8 mouse cellular contexts compared by ENCODE assay signal in the genomic region with DNA sequence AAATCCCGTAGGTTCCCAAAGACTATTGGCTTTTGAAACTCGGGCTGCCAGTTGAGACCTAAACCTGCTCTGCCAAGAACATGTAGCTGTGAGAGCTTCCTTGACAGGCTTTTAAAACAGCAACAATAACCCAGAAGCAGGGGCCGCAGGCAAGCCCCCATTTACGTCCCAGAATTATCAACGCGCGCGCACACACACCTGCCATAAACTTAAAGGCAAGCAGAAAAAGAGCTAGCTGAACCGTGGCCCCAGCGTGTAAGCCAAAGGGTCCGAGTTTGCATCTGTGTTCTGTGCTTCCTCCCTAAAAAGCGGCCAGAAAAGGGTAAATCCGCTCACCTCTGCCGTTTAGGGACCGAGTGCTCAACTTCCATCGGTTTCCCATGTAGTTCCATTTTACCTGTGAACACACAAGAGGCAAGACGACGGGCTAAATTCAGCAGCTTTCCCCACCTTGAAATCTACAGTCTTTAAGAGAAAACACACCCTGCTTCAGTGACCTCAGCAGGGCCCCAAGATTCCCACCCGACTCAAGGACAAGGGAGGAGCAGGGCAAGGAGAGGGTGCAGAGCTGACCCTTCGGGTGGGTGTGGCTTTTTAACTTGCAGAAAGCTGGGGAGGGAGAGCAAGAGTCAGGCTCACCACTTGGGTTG. TPM values are rescaled to one million over a fixed set of nuclear protein-coding genes. Genes with fewer than 3 reads are reported as not detected.
DNase-seq lines count a peak whose midpoint lies in the region; ATAC-seq and TF ChIP-seq lines count a peak whose summit lies in the region.

No protein-coding gene starts in this region.

- peaks cover 12% of the 10 kb centered on the region for H3K4me1 ChIP-seq in testis, adult 2 months (ENCODE audit: control insufficient read depth, insufficient read depth, low read length)
- peaks cover 49% of the 10 kb centered on the region for H3K4me1 ChIP-seq in forebrain, embryonic 13.5 days
- H3K4me1 ChIP-seq in limb, embryonic 15.5 days, result peaks cover 46% of the 10 kb centered on the region
- peaks cover 34% of the 10 kb centered on the region for H3K4me1 ChIP-seq in stomach, embryonic 15.5 days
- peaks cover 14% of the 10 kb centered on the region for H3K4me1 ChIP-seq in lung, adult 2 months (ENCODE audit: control insufficient read depth, insufficient read depth, low read length)

- H3K4me2 ChIP-seq in forebrain, embryonic 13.5 days, result peak overlapping the region; percentile 94
- H3K4me2 ChIP-seq in limb, embryonic 15.5 days, result peak overlapping the region; percentile 80
- H3K4me2 ChIP-seq in stomach, embryonic 15.5 days, result peak overlapping the region; percentile 84

- DNase-seq in testis, postnatal 10 days (ENCODE audit: low spot score), result no peak
- DNase-seq in frontal cortex, adult 2 months (ENCODE audit: extremely low spot score in 1 of 2, low spot score in 1 of 2), result no peak
- no peak for DNase-seq in adrenal gland, adult 18-20 months (ENCODE audit: low spot score in 2 of 2)
- DNase-seq in lung, adult 2 months, result no peak

- no peak for TF ChIP-seq CTCF in testis, adult 2 months (IDR thresholded peaks at IDR 0.05; ENCODE audit: control insufficient read depth, insufficient read depth, insufficient replicate concordance, low read depth, low read length)
- TF ChIP-seq CTCF in lung, adult 2 months (IDR thresholded peaks at IDR 0.05; ENCODE audit: insufficient read depth, low read length), result no peak

- under 1% methylated on average over 20 of the region's 20 CpGs for whole genome bisulfite sequencing in forebrain, embryonic 13.5 days
- 2% methylated on average over 20 of the region's 20 CpGs for WGBS in limb, embryonic 15.5 days
- WGBS in stomach, embryonic 15.5 days, result 5% methylated on average over 20 of the region's 20 CpGs
- WGBS in lung, adult 2 months, result 40% methylated on average over 20 of the region's 20 CpGs

- no peak for ATAC-seq in forebrain, embryonic 13.5 days
- no peak for ATAC-seq in limb, embryonic 15.5 days (ENCODE audit: insufficient number of reproducible peaks, low FRiP score, low TSS enrichment, low read depth)
- ATAC-seq in stomach, embryonic 15.5 days (ENCODE audit: insufficient read depth, low FRiP score, low read depth), result no peak

- no peak for TF ChIP-seq POLR2A in testis, adult 2 months (IDR thresholded peaks at IDR 0.05; ENCODE audit: control insufficient read depth, low read depth, low read length)
- TF ChIP-seq POLR2A in lung, adult 2 months (IDR thresholded peaks at IDR 0.05; ENCODE audit: borderline replicate concordance, extremely low read depth, low read depth, low read length), result no peak

- no peaks in the 10 kb centered on the region for H3K27me3 ChIP-seq in testis, adult 2 months (ENCODE audit: control insufficient read depth, insufficient read depth, low read length)
- no peaks in the 10 kb centered on the region for H3K27me3 ChIP-seq in forebrain, embryonic 13.5 days
- no peaks in the 10 kb centered on the region for H3K27me3 ChIP-seq in limb, embryonic 15.5 days
- no peaks in the 10 kb centered on the region for H3K27me3 ChIP-seq in stomach, embryonic 15.5 days (replicated peaks)

- no peak overlapping the region for H3K27ac ChIP-seq in testis, adult 2 months (ENCODE audit: control insufficient read depth, insufficient read depth, low read depth, low read length)
- H3K27ac ChIP-seq in forebrain, embryonic 13.5 days, result peak overlapping the region; percentile 98; the same call in 1 of the 2 replicates
- H3K27ac ChIP-seq in limb, embryonic 15.5 days, result peak overlapping the region; percentile 50
- H3K27ac ChIP-seq in stomach, embryonic 15.5 days, result peak overlapping the region; percentile 100

- peak overlapping the region; percentile 98 for H3K9ac ChIP-seq in forebrain, embryonic 13.5 days
- peak overlapping the region; percentile 85 for H3K9ac ChIP-seq in limb, embryonic 15.5 days
- peak overlapping the region; percentile 90; the same call in 1 of the 2 replicates for H3K9ac ChIP-seq in stomach, embryonic 15.5 days

- H3K9me3 ChIP-seq in forebrain, embryonic 13.5 days (replicated peaks), result no peaks in the 10 kb centered on the region
- H3K9me3 ChIP-seq in limb, embryonic 15.5 days, result no peaks in the 10 kb centered on the region
- no peaks in the 10 kb centered on the region for H3K9me3 ChIP-seq in stomach, embryonic 15.5 days

- H3K4me3 ChIP-seq in testis, adult 2 months (ENCODE audit: control insufficient read depth, low read depth, low read length), result peak overlapping the region; percentile 86
- peak overlapping the region; percentile 95 for H3K4me3 ChIP-seq in forebrain, embryonic 13.5 days
- peak overlapping the region; percentile 88 for H3K4me3 ChIP-seq in limb, embryonic 15.5 days
- peak overlapping the region; percentile 91 for H3K4me3 ChIP-seq in stomach, embryonic 15.5 days (replicated peaks)
- H3K4me3 ChIP-seq in lung, adult 2 months (replicated peaks; ENCODE audit: extremely low read depth, low read depth, low read length), result no peak overlapping the region

- H3K36me3 ChIP-seq in testis, adult 2 months (ENCODE audit: control insufficient read depth, insufficient read depth, low read length), result no peaks in the 10 kb centered on the region
- H3K36me3 ChIP-seq in forebrain, embryonic 13.5 days (ENCODE audit: poor library complexity, severe bottlenecking), result peaks cover 15% of the 10 kb centered on the region; the same call in 1 of the 2 replicates
- 0 out of 2 replicates have a peak, but pooled peaks cover 5% of the 10 kb centered on the region for H3K36me3 ChIP-seq in limb, embryonic 15.5 days
- no peaks in the 10 kb centered on the region for H3K36me3 ChIP-seq in stomach, embryonic 15.5 days

RNA-seq across cellular contexts. Expression of a gene that starts 1.7 kb away (rescaled TPM):
- 68.9 and 76.0 TPM in 2 replicates for polyA plus RNA-seq in testis, adult 2 months (2012; rRNA removed)
- polyA plus RNA-seq in forebrain, embryonic 13.5 days (2015; fragmentation: Nextera tagmentation; extraction: Ambion mirVana), result 55.2 and 56.9 TPM in 2 replicates
- 45.9 and 46.1 TPM in 2 replicates for polyA plus RNA-seq in limb, embryonic 15.5 days (2015; fragmentation: Nextera tagmentation; extraction: Ambion mirVana)
- polyA plus RNA-seq in stomach, embryonic 15.5 days (2015; fragmentation: Nextera tagmentation; extraction: Ambion mirVana), result 64.3 and 72.4 TPM in 2 replicates
- polyA plus RNA-seq in frontal cortex, adult 2 months (2012; rRNA removed), result 0.06 and 0.13 TPM in 2 replicates
- total RNA-seq in adrenal gland, adult 18-20 months (2021), result under 1 TPM in 1 of 2 experiments, not detected in 1; 0.10 TPM
- polyA plus RNA-seq in lung, adult 2 months (2012; rRNA removed), result 0.03 and 0.07 TPM in 2 replicates

RNA-seq across cellular contexts. Expression of a gene that starts 50.8 kb away (rescaled TPM):
- 36.2 and 45.4 TPM in 2 replicates for polyA plus RNA-seq in testis, adult 2 months (2012; rRNA removed)
- polyA plus RNA-seq in forebrain, embryonic 13.5 days (2015; fragmentation: Nextera tagmentation; extraction: Ambion mirVana), result 164 and 177 TPM in 2 replicates
- polyA plus RNA-seq in limb, embryonic 15.5 days (2015; fragmentation: Nextera tagmentation; extraction: Ambion mirVana), result 81.9 and 98.3 TPM in 2 replicates
- polyA plus RNA-seq in stomach, embryonic 15.5 days (2015; fragmentation: Nextera tagmentation; extraction: Ambion mirVana), result 92.7 and 95.4 TPM in 2 replicates
- polyA plus RNA-seq in frontal cortex, adult 2 months (2012; rRNA removed), result 122 and 139 TPM in 2 replicates
- total RNA-seq in adrenal gland, adult 18-20 months (2021), result 100 to 1,000 TPM; 102 to 111 TPM
- polyA plus RNA-seq in lung, adult 2 months (2012; rRNA removed), result 30.8 and 41.0 TPM in 2 replicates

Comparison
In these comparisons a context has a peak if more than half of its experiments do, and no peak if none do; other contexts are left out.
1. RNA of a gene that starts 1.7 kb away (polyA plus RNA-seq): 68.9 to 76.0 TPM in testis, adult 2 months, 64.3 to 72.4 TPM in stomach, embryonic 15.5 days, 55.2 to 56.9 TPM in forebrain, embryonic 13.5 days and 45.9 to 46.1 TPM in limb, embryonic 15.5 days; 0.03 to 0.07 TPM in lung, adult 2 months and 0.06 to 0.13 TPM in frontal cortex, adult 2 months; every median in the first group is over 10 times any median in the second.
2. Peak in every context shown above with its lines, with median percentiles within 50 percentile points of each other: H3K4me2 ChIP-seq and H3K9ac ChIP-seq.